Mouse (Mus musculus) limb, embryonic 14.5 days (tissue): ENCODE measurements around the gene Orc3. TPM values are rescaled to one million over a fixed set of nuclear protein-coding genes. Genes with fewer than 3 reads are reported as not detected.
A peak's percentile ranks its signal among the peaks of the same experiment; 100 is the strongest.

Experiments
- ATAC-seq: fragments of 200-750 bp; cut with Nextera tagmentation; 2 replicates; pipeline ENCODE4 v1.8.0; 2017; ENCODE audit warnings: low read depth, moderate number of reproducible peaks, moderate TSS enrichment; ENCODE audit not compliant: low FRiP score
- DNase-seq: peaks from one replicate; pipeline ENCODE4 v3.0.0-alpha.2; 2015; ENCODE audit warnings: low spot score
- H3K27ac ChIP-seq: fragments of 300-500 bp; sonication (generic); replicated peaks from 2 replicates; pipeline ENCODE4 v1.5.1; 2014; ENCODE audit warnings: low read depth, mild to moderate bottlenecking, low read length, moderate library complexity, mixed read lengths
- H3K27me3 ChIP-seq: fragments of 300-500 bp; sonication (generic); 2 replicates; pipeline ENCODE4 v1.6.1; 2014; ENCODE audit warnings: low read length, mixed read lengths; ENCODE audit not compliant: control insufficient read depth, insufficient read depth
- H3K36me3 ChIP-seq: fragments of 300-500 bp; sonication (generic); 2 replicates; pipeline ENCODE4 v1.6.1; 2014; ENCODE audit warnings: mild to moderate bottlenecking, low read length, moderate library complexity, mixed read lengths; ENCODE audit not compliant: control insufficient read depth, insufficient read depth
- H3K4me1 ChIP-seq: fragments of 300-500 bp; sonication (generic); 2 replicates; pipeline ENCODE4 v1.6.1; 2014; ENCODE audit warnings: antibody characterized with exemption, low read length, mixed read lengths; ENCODE audit not compliant: control insufficient read depth, insufficient read depth
- H3K4me2 ChIP-seq: fragments of 300-500 bp; sonication (generic); replicated peaks from 2 replicates; pipeline ENCODE4 v1.6.1; 2014; ENCODE audit warnings: low read depth, mild to moderate bottlenecking, low read length, moderate library complexity; ENCODE audit not compliant: severe bottlenecking
- H3K4me3 ChIP-seq: fragments of 300-500 bp; sonication (generic); replicated peaks from 2 replicates; pipeline ENCODE4 v1.5.1; 2014; ENCODE audit warnings: low read length
- H3K9ac ChIP-seq: fragments of 300-500 bp; sonication (generic); 2 replicates; pipeline ENCODE4 v1.6.1; 2014; ENCODE audit warnings: mild to moderate bottlenecking, low read depth, low read length, moderate library complexity; ENCODE audit not compliant: severe bottlenecking
- H3K9me3 ChIP-seq: fragments of 300-500 bp; sonication (generic); 2 replicates; pipeline ENCODE4 v1.6.1; 2016; ENCODE audit warnings: low read length; ENCODE audit not compliant: control insufficient read depth
- POLR2A ChIP-seq: fragments of 200-500 bp; IDR thresholded peaks from 2 replicates; pipeline ENCODE4 v1.8.0; 2012; ENCODE audit warnings: inconsistent platforms, mild to moderate bottlenecking, moderate library complexity, borderline replicate concordance; ENCODE audit not compliant: insufficient read depth, insufficient read length; ENCODE audit errors: extremely low read depth
- WGBS: fragments of 180-500 bp; shearing (Covaris S2); extraction: QIAGEN DNeasy Blood & Tissue Kit; methylation state at CpG from one replicate; pipeline ENCODE4 v1.1.7; 2014; 5-methylcytosine and 5-hydroxymethylcytosine counted together
- polyA plus RNA-seq, 2 experiments: library from polyadenylated mRNA; depleted of rRNA in 1 of 2; stranded (reverse) in 1 of 2; unstranded in 1 of 2; fragments of >200 nt; fragmentation: Nextera tagmentation in 1 of 2; extraction: Ambion mirVana in 1 of 2; gene quantifications; 2 replicates each; pipeline versions ENCODE4 v1.2.1 to v1.2.3; 2012 to 2014

The Orc3 gene
- polyA plus RNA-seq, 2 experiments, result 59.4 to 93.3 TPM

DNA sequence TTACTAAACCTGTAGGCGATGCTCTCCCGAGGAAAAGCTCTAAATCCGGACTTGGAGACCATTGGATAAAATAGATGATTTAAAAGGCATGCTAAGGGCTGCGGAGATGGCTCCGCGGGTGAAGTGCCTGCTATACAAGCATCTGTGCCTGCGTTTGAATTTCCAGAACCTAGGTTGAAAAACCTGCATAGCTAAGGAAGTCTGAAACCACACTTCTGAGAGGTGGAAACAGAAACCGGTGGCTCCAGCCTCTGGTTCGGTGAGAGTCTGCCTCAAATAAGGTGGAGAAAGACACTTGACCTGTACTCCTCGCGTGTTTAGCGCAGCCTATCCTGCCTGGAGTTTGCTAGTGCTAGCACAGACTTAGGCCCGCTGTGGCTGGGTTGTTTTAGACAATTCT is 559 bp upstream of the Orc3 start:
- DNase-seq (no peak), ATAC-seq (no peak)
- TF ChIP-seq POLR2A, result no peak
- Histone ChIP-seq H3K4me3 (peak overlapping the region; percentile 87), H3K27me3 (no peaks in the 10 kb centered on the region), H3K9me3 (no peaks in the 10 kb centered on the region), H3K36me3 (peaks cover 8% of the 10 kb centered on the region; the same call in 1 of the 2 replicates), H3K9ac (peak overlapping the region; percentile 87), H3K4me1 (peaks cover 17% of the 10 kb centered on the region), H3K4me2 (peak overlapping the region; percentile 89), H3K27ac (peak overlapping the region; percentile 91; the same call in 1 of the 2 replicates)
- under 1% methylated on average over 13 of the region's 13 CpGs for WGBS

DNA sequence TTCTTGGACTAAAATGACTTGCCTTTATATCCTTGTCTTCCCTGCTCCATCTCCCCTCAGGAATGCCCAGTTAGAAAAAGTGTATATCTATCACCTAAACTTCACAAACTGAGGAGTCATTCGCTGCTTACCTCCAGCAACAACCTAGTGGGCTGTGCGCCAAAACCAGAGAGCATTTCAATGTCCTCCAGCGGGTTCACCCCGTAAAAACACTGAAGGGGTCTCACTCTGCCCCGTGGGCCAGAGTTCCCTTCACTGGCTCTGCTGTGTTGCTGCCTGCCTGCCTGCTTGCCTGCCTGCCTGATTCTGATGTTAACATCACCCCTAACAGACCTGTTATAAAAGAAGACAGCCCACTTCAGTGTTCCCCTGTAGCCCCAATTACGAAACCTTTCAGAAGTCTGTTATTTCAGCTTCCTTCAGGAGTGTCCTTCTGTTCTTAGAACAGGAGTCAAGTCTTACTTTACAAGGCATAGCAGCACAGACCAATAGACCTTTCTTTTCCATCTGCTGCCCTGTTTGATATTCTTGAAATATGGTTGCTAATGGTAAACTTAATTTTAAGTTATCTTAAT is 1.1 kb downstream of the Orc3 start:
- H3K9ac ChIP-seq, result peak overlapping the region; percentile 87
- WGBS, result 40% methylated on average over 6 of the region's 6 CpGs
- DNase-seq, result no peak

DNA sequence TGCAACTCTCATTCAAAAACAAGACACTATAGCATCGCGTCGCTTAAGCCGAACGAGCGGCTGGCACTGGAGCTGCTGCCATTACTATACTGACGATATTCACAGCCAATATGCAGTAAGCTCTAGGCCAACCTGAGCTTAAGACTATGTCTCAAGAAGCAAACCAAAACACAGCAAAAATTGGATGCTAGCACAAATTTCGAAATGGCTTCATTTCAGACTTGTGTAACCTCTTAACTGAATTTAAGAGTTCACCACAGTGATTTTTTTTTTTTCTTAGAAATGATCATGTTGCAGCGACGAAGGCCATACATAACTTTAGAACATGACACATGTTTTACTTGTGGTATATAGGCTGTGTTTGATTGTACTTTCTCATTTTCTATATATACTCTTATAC is 8.1 kb downstream of the Orc3 start:
- H3K4me3 ChIP-seq, result no peak overlapping the region
- no peak overlapping the region for H3K9ac ChIP-seq
- no peak for TF ChIP-seq POLR2A
- no peaks in the 10 kb centered on the region for H3K4me1 ChIP-seq
- peaks cover 50% of the 10 kb centered on the region for H3K36me3 ChIP-seq
- ATAC-seq (no peak), DNase-seq (no peak)
- no peaks in the 10 kb centered on the region for H3K27me3 ChIP-seq
- H3K27ac ChIP-seq, result no peak overlapping the region
- no peak overlapping the region for H3K4me2 ChIP-seq
- 95% methylated on average over 10 of the region's 10 CpGs for WGBS
- H3K9me3 ChIP-seq, result no peaks in the 10 kb centered on the region

More for the DNA sequence above, 1.1 kb downstream of the Orc3 start:
- ATAC-seq, result no peak
- peak overlapping the region; percentile 87 for H3K4me3 ChIP-seq
- H3K27me3 ChIP-seq, result no peaks in the 10 kb centered on the region
- H3K4me2 ChIP-seq, result peak overlapping the region; percentile 65
- H3K36me3 ChIP-seq, result peaks cover 13% of the 10 kb centered on the region
- no peaks in the 10 kb centered on the region for H3K9me3 ChIP-seq
- peaks cover 17% of the 10 kb centered on the region for H3K4me1 ChIP-seq
- no peak overlapping the region for H3K27ac ChIP-seq
- TF ChIP-seq POLR2A, result no peak

DNA sequence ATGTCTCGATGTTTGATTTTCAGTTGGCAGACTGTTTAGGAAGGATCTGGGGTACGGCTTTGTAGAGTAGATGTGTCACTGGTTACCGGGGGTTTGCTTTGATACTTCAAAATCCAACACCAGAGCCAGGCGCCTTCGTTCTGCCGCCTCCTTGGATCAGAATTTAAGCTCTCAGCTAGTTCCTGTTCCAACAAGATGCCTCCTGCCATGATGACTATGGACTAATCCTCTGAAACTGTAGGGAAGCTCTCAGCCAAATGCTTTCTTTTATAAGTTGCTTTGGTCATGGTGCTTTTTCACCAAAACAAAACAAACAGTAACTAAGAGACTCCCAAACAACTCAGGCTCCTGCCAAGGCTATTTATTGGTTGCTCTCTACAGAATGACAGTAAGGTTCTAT is 11.6 kb downstream of the Orc3 start:
- ATAC-seq (no peak), DNase-seq (no peak)
- no peaks in the 10 kb centered on the region for H3K27me3 ChIP-seq
- peaks cover 69% of the 10 kb centered on the region for H3K36me3 ChIP-seq
- H3K27ac ChIP-seq, result no peak overlapping the region
- 92% methylated on average over 6 of the region's 6 CpGs for WGBS
- no peaks in the 10 kb centered on the region for H3K9me3 ChIP-seq
- H3K9ac ChIP-seq, result no peak overlapping the region
- no peak for TF ChIP-seq POLR2A
- no peak overlapping the region for H3K4me2 ChIP-seq
- H3K4me3 ChIP-seq, result no peak overlapping the region
- H3K4me1 ChIP-seq, result no peaks in the 10 kb centered on the region

DNA sequence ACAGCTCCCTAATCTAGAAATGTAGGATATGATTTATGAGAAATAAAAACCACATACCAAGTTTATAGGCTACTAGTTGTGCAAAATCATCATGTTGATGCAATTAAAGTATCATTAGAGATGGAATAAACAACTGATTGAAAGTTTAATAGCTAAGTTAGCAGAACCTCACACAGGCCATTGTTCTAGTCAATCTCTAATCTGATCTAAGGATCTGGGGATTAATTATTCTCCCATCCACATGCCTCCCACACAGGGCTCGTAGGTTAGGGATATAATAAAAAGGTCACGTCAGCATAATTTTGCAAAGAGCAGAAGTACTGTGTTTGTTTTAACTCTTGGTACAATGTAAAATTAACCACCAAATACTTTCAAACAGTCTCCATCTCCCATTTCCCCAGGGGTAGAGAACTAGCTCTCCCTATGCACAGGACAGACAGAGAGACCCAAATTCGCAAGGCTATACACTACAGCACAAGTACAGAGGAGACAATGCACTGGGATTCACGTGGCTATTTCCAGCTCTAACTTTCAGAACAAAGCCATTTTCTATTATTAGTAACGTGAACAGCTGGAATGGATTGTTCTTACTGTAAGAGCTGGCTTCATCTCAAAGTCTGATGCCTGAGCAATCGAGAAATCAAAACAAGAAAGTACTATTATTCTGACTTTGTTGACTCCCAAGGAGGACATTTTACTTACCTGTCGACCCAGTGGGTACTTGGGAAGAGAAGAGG is 29.7 kb downstream of the Orc3 start:
- Histone ChIP-seq H3K4me1 (no peaks in the 10 kb centered on the region), H3K4me3 (no peak overlapping the region), H3K4me2 (no peak overlapping the region), H3K36me3 (peaks cover 53% of the 10 kb centered on the region), H3K27ac (no peak overlapping the region), H3K9ac (no peak overlapping the region), H3K9me3 (no peaks in the 10 kb centered on the region), H3K27me3 (no peaks in the 10 kb centered on the region)
- ATAC-seq (no peak), DNase-seq (peak; percentile 58)
- WGBS, result 73% methylated on average over 7 of the region's 7 CpGs
- no peak for TF ChIP-seq POLR2A
